In the genomic region with DNA sequence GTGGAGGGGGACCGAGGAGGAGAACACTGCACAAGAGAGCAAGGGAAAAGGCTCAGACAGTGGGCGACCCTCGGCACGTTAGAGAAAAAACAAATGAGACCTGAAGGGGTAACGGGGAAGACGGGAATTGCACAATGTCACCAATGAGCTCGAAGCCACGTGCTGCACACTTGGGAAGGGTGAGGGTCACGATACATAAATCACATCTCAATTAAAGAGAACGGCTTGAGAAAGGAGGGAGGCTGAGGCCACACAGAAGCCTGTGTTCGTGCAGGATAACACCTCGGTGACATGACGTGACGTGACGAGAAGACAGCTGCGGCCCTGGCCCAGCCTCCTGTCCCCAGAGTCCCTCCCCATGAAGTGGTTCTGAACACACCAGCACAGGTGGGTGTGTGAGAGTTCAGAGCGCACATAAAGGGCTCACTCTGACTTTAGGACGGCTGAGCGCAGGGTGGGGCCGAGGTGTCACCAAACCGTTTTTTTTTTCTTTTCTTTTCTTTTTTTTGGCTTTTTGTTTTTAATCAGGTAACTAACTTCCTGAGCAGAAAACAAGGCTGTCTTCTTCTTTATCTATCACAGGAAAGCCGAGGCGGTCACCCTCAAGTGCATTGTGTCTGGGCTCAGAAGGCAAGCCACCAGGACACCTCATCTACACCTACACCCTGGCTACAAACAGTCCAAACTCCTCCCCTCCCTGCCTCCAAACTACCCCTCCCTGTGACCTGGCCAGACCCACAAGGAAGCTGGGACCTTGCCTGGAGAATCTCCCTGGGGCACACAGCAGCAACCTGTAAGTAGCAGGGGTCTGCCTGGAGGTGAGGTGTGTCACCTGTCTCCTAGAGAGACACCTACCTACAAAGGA, we compare ENCODE assay signal across 12 mouse cellular contexts. TPM values are rescaled to one million over a fixed set of nuclear protein-coding genes. Genes with fewer than 3 reads are reported as not detected.
DNase-seq lines count a peak whose midpoint lies in the region; ATAC-seq and TF ChIP-seq lines count a peak whose summit lies in the region.
"Had no signal": no experiment of that assay in that cellular context is flagged by ENCODE, and none has a peak within 500 bp of the region (broad histone marks: within the 10 kb centered on the region; RNA-seq: fewer than 3 reads in every experiment).

No protein-coding gene starts in this region.

- peaks cover 20% of the 10 kb centered on the region; the same call in 1 of the 2 replicates for H3K4me1 ChIP-seq in spleen, adult 2 months (ENCODE audit: control insufficient read depth, insufficient read depth, insufficient read length)
- H3K4me1 ChIP-seq in hindbrain, embryonic 12.5 days, result peaks cover 25% of the 10 kb centered on the region
- H3K4me1 ChIP-seq: stomach, embryonic 15.5 days had no signal

- H3K4me3 ChIP-seq in spleen, adult 2 months (ENCODE audit: extremely low read depth, insufficient read depth, insufficient read length), result no peak overlapping the region
- H3K4me3 ChIP-seq in hindbrain, embryonic 12.5 days, result no peak overlapping the region
- H3K4me3 ChIP-seq: forebrain, embryonic 15.5 days; stomach, embryonic 15.5 days had no signal

- no peaks in the 10 kb centered on the region for H3K27me3 ChIP-seq in spleen, adult 2 months (ENCODE audit: control insufficient read depth, insufficient read depth, low read length)
- no peaks in the 10 kb centered on the region for H3K27me3 ChIP-seq in hindbrain, embryonic 12.5 days
- H3K27me3 ChIP-seq: forebrain, embryonic 15.5 days; stomach, embryonic 15.5 days had no signal

- H3K9me3 ChIP-seq in hindbrain, embryonic 12.5 days (replicated peaks), result no peaks in the 10 kb centered on the region
- H3K9me3 ChIP-seq: forebrain, embryonic 15.5 days; stomach, embryonic 15.5 days had no signal

- no peak overlapping the region for H3K4me2 ChIP-seq in hindbrain, embryonic 12.5 days (replicated peaks)
- H3K4me2 ChIP-seq: forebrain, embryonic 15.5 days; stomach, embryonic 15.5 days had no signal

- no peak for TF ChIP-seq POLR2A in spleen, adult 2 months (IDR thresholded peaks at IDR 0.05; ENCODE audit: low read depth, low read length)

- 74% methylated on average over 23 of the region's 23 CpGs for WGBS in spleen, adult 2 months
- 52% methylated on average over 23 of the region's 23 CpGs for WGBS in hindbrain, embryonic 12.5 days

- peaks cover 7% of the 10 kb centered on the region for H3K36me3 ChIP-seq in spleen, adult 2 months (ENCODE audit: control insufficient read depth, insufficient read depth, low read length)
- H3K36me3 ChIP-seq in hindbrain, embryonic 12.5 days, result peaks cover 12% of the 10 kb centered on the region
- H3K36me3 ChIP-seq: forebrain, embryonic 15.5 days; stomach, embryonic 15.5 days had no signal

- no peak overlapping the region for H3K9ac ChIP-seq in hindbrain, embryonic 12.5 days
- H3K9ac ChIP-seq: forebrain, embryonic 15.5 days; stomach, embryonic 15.5 days had no signal

- TF ChIP-seq CTCF in spleen, adult 2 months (IDR thresholded peaks at IDR 0.05; ENCODE audit: extremely low read depth, insufficient read depth, insufficient read length, insufficient replicate concordance), result no peak

- H3K27ac ChIP-seq in spleen, adult 2 months (ENCODE audit: insufficient read depth, low read length), result peak overlapping the region; percentile 70
- no peak overlapping the region for H3K27ac ChIP-seq in hindbrain, embryonic 12.5 days
- H3K27ac ChIP-seq: forebrain, embryonic 15.5 days; stomach, embryonic 15.5 days had no signal

- DNase-seq in spleen, adult 2 months (ENCODE audit: low read depth in 1 of 2, low spot score in 2 of 2), result peak in 1 of 2 experiments; percentile 53
- DNase-seq in spleen, adult 12 weeks (ENCODE audit: low spot score), result no peak
- peak; percentile 35 for DNase-seq in forelimb bud, embryonic 11.5 days (ENCODE audit: low read depth, low spot score)
- peak; percentile 30 to 57 for DNase-seq in thymus, postnatal 36 days
- no peak for DNase-seq in layer of hippocampus, adult 9-10 months (ENCODE audit: low spot score)
- DNase-seq in layer of hippocampus, postnatal 10 days (ENCODE audit: low spot score in 2 of 2), result no peak
- DNase-seq: gastrocnemius, postnatal 36 days; kidney, postnatal 25 days had no signal

- ATAC-seq in megakaryocyte, adult 5-6 weeks (ENCODE audit: poor library complexity, severe bottlenecking), result peak; percentile 17; the same call in 1 of the 2 replicates
- ATAC-seq in hindbrain, embryonic 12.5 days (ENCODE audit: low FRiP score), result no peak
- ATAC-seq: forebrain, embryonic 15.5 days had no signal

RNA-seq across cellular contexts. Expression of gene Prex1, which starts 12.2 kb away (rescaled TPM):
- polyA plus RNA-seq in spleen, adult 2 months (2012; rRNA removed), result 123 and 154 TPM in 2 replicates
- total RNA-seq in megakaryocyte, adult 5-6 weeks (2015), result 75.3 and 85.4 TPM in 2 replicates
- 61.1 and 73.3 TPM in 2 replicates for total RNA-seq in megakaryocyte, adult 5-6 weeks (2017)
- 10 to 100 TPM; 76.6 to 86.9 TPM for total RNA-seq in layer of hippocampus, postnatal 10 days (2021)
- 40.8 and 43.8 TPM in 2 replicates for polyA plus RNA-seq in hindbrain, embryonic 12.5 days (2016; fragmentation: Nextera tagmentation; extraction: Ambion mirVana)

Comparison
In these comparisons a context has a peak if more than half of its experiments do, and no peak if none do; other contexts are left out.
1. DNase-seq: peak in forelimb bud, embryonic 11.5 days (single experiment) and thymus, postnatal 36 days (2 of 2); none in spleen, adult 12 weeks (single experiment), layer of hippocampus, adult 9-10 months (single experiment) and layer of hippocampus, postnatal 10 days (0 of 2).